Mouse (Mus musculus) inflammation-experienced regulatory T-cells, adult 16 weeks (primary cell): ENCODE measurements around the gene Bag3. TPM values are rescaled to one million over a fixed set of nuclear protein-coding genes. Genes with fewer than 3 reads are reported as not detected.

Experiments
- polyA plus RNA-seq: library from polyadenylated mRNA; unstranded; fragments of 100-300 nt; shearing (Covaris generic); gene quantifications from one replicate; pipeline ENCODE4 v1.2.1, GENCODE M21; 2017

Gene Bag3
- 15.9 TPM for polyA plus RNA-seq

DNA sequence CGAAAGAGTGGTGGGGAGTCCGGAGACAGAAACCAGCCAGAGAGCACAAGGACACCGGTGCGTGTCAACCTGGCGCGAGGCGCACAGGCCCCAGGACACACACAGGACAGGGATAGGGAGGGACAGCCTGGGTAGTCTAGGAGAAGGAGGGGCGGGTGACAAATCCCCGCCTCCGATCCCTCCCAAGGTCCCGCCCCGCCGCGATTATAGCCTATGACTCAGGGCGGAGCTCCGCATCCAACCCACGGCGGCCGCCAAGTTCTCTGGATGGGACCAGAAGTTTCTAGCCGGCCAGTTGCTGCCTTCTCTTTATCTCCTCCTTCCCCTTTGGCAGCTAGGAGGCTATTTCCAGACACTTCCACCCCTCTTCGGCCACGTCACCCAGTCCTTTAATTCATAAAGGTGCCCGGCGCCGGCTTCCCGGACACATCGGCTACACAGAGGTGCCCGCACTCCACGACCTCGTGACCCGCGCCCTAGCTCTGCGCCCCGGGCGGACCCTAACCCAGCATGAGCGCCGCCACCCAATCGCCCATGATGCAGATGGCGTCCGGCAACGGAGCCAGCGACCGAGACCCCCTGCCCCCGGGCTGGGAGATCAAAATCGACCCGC, at the start of gene Bag3:
Gene Bag3 (plus strand): TSS at position 268 of the 613 bp plus-strand sequence.

Other genes starting within 250 kb of the Bag3 start
- gene BC017158, start 225.4 kb upstream of the Bag3 start, polyA plus RNA-seq = 22.5 TPM
- gene Rgs10, start 104.9 kb upstream of the Bag3 start, polyA plus RNA-seq = 329 TPM
- 47.6 TPM for gene Tial1, start 61.9 kb upstream of the Bag3 start, polyA plus RNA-seq
- gene Inpp5f, start 87.7 kb downstream of the Bag3 start, polyA plus RNA-seq = 79.6 TPM
- 12.7 TPM for gene Mcmbp, start 216.9 kb downstream of the Bag3 start, polyA plus RNA-seq
- gene Sec23ip, start 221.3 kb downstream of the Bag3 start, polyA plus RNA-seq = 83.2 TPM